Mouse (Mus musculus) megakaryocyte, embryonic 14.5 days (primary cell): ENCODE results near the gene Ccsap. TPM values are rescaled to one million over a fixed set of nuclear protein-coding genes. Genes with fewer than 3 reads are reported as not detected.

Experiments used
- H3K27me3 ChIP-seq: replicated peaks from 2 replicates; pipeline ENCODE3; 2012; ENCODE audit warnings: inconsistent platforms
- H3K36me3 ChIP-seq: replicated peaks from 2 replicates; pipeline ENCODE3; 2012; ENCODE audit warnings: low read length, inconsistent platforms, mixed read lengths
- H3K4me1 ChIP-seq: 2 replicates; pipeline ENCODE4 v1.6.1; 2012; ENCODE audit warnings: inconsistent platforms
- H3K4me3 ChIP-seq: replicated peaks from 2 replicates; pipeline ENCODE3; 2012; ENCODE audit warnings: moderate library complexity, mild to moderate bottlenecking, inconsistent platforms
- H3K9me3 ChIP-seq: 2 replicates; pipeline ENCODE4 v1.6.1; 2012; ENCODE audit warnings: inconsistent platforms
- FLI1 ChIP-seq: IDR thresholded peaks from 2 replicates; pipeline ENCODE4 v1.6.1; 2012; ENCODE audit warnings: low read length, inconsistent platforms, mixed read lengths
- GATA1 ChIP-seq: IDR thresholded peaks from 3 replicates; pipeline ENCODE4 v1.6.1; 2012; ENCODE audit warnings: mixed read lengths, low read length, inconsistent platforms, borderline replicate concordance
- polyA plus RNA-seq: library from polyadenylated mRNA; stranded (reverse); fragments of >175 nt; gene quantifications from 2 replicates; pipeline ENCODE4 v1.2.3, GENCODE M21; 2012; ENCODE audit warnings: low replicate concordance; ENCODE audit not compliant: insufficient read depth

Gene Ccsap
- polyA plus RNA-seq, 1 experiment, result 1.5 TPM

DNA sequence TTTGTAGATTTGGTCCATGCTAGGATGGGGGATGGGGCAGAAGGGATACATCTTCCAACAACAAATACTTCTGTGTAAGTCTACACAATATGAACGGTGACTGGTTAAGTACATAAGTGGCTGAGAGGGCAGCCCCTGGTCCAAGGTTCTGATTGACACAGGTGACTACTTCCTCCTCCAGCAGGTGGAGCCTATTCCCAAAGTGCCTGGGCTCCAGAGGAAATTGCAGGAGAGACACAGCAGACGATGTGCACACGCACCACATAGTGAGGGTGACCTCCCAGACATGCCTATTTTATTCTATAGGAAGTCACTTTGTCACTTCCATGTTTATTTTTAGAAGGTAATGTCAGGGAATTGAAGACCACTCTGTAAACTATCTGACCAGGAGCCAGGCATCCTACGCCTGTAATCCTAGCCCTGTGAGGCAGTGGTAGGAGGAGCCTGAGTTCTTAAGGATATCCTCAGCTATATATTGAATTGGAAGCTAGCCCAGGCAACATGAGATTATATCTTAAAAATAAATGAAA lies 20.9 kb upstream of the Ccsap start:
- Histone ChIP-seq H3K27me3 (peaks cover 67% of the 10 kb centered on the region), H3K4me3 (no peak overlapping the region), H3K36me3 (no peaks in the 10 kb centered on the region), H3K9me3 (no peaks in the 10 kb centered on the region), H3K4me1 (peaks cover 53% of the 10 kb centered on the region)
- TF ChIP-seq GATA1 (no peak), FLI1 (no peak)

DNA sequence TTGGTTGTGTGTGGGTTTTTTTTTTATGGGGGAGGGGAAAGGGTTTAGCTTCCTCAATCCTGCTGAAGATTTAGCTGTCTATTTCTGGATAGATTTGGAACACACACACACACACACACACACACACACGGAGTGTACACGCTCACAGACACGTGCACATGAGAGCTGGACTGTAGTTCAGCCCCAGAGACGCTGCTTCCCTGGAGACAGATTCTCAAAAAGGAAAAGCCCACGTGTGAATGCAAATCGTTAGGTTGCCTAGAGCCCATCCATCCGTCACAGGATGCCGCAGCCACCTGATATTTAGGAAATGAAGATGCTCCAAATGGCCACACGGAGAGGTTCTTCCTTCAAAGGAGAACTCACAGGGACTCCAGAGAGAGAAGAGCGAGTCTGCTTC lies 20.3 kb upstream of the Ccsap start:
- TF ChIP-seq GATA1, result no peak
- no peak for TF ChIP-seq FLI1
- H3K36me3 ChIP-seq, result no peaks in the 10 kb centered on the region
- peaks cover 60% of the 10 kb centered on the region for H3K4me1 ChIP-seq
- no peak overlapping the region for H3K4me3 ChIP-seq
- H3K9me3 ChIP-seq, result no peaks in the 10 kb centered on the region
- peaks cover 62% of the 10 kb centered on the region for H3K27me3 ChIP-seq

DNA sequence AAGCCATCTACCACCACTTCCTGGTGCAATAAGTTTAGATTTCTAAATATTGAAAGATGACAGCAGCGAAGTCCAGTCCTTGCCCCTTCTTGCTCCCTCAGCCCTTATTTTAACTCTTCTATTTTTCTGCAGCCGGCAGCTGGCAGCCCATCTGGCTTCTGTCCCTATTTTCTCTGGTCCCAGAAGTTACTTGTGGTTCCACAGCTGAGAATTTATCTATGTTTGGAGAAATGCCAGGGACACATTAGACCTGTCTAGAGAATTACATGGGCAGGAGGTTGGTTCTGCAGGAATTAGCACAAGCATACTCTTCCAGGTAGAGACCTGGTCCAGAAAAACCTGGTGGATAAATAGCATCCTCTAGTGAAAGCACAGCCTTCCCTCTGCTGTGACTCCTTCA lies 17.9 kb upstream of the Ccsap start:
- no peak for TF ChIP-seq GATA1
- TF ChIP-seq FLI1, result no peak
- Histone ChIP-seq H3K9me3 (no peaks in the 10 kb centered on the region), H3K36me3 (no peaks in the 10 kb centered on the region), H3K27me3 (peaks cover 55% of the 10 kb centered on the region), H3K4me1 (peaks cover 47% of the 10 kb centered on the region), H3K4me3 (no peak overlapping the region)

DNA sequence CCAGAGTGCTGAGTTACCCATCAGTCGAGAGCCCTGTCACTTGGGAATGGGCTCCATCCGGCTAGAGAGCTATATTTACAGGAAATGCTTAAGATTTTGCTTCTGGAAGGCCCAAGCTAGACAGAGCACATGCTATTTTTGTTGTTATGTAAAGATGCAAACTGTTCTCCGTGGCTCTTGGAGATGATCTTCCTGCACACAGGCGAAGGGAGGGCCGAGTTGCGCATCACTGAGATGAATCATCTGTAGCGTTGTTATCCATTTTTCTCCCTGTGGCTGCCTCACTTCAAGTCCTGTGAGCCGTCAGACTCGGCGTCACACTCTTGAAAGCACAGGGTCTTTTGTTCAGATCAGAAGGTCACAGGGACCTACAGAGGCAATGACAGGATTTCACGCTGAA lies 14.3 kb upstream of the Ccsap start:
- Histone ChIP-seq H3K36me3 (no peaks in the 10 kb centered on the region), H3K9me3 (no peaks in the 10 kb centered on the region), H3K4me3 (no peak overlapping the region), H3K4me1 (peaks cover 32% of the 10 kb centered on the region), H3K27me3 (peaks cover 30% of the 10 kb centered on the region)
- TF ChIP-seq GATA1 (no peak), FLI1 (no peak)

DNA sequence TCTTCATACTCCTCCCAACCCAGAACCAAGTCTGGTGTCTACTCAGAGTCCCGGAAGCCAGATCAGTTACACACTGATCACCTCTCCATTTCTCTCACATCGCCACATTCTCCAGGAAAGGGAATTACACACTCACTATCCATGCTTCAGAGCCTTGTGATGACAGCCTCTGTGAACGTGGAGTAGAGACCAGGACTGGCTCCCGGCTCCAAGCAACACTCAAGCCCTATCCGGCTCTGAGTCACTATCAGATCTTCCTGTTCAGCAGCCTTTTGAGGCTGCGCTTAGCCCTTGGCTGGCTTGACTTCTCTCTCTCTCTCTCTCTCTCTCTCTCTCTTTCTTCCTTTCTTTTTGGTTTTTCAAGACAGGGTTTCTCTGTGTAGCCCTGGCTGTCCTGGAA lies 13.4 kb upstream of the Ccsap start:
- H3K36me3 ChIP-seq, result no peaks in the 10 kb centered on the region
- H3K9me3 ChIP-seq, result no peaks in the 10 kb centered on the region

DNA sequence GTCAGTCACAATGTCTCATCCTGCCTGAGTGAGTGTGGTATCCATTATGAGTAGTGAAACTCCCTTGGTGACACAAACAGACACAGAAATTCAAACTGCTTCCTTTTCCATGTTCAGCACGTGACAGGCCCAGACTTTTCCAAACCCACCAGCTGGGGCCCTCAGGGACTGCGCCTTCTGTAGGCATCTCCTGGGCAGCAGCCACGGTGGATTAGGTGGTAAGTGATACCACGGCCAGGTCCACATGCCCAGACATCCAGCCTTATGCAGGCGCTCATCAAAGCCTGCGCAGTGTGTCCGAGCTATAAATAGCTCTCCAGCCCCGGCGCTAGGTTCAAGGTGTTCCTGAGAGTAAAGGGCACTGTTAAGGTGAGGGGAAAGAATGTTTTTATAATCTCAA lies 12.0 kb upstream of the Ccsap start:
- H3K9me3 ChIP-seq, result no peaks in the 10 kb centered on the region
- TF ChIP-seq FLI1 (no peak), GATA1 (no peak)
- no peaks in the 10 kb centered on the region for H3K36me3 ChIP-seq
- peaks cover 28% of the 10 kb centered on the region for H3K4me1 ChIP-seq
- H3K4me3 ChIP-seq, result no peak overlapping the region
- H3K27me3 ChIP-seq, result peaks cover 30% of the 10 kb centered on the region

More for the DNA sequence above, 13.4 kb upstream of the Ccsap start:
- TF ChIP-seq GATA1 (no peak), FLI1 (no peak)
- no peak overlapping the region for H3K4me3 ChIP-seq
- peaks cover 24% of the 10 kb centered on the region for H3K27me3 ChIP-seq
- H3K4me1 ChIP-seq, result peaks cover 27% of the 10 kb centered on the region

DNA sequence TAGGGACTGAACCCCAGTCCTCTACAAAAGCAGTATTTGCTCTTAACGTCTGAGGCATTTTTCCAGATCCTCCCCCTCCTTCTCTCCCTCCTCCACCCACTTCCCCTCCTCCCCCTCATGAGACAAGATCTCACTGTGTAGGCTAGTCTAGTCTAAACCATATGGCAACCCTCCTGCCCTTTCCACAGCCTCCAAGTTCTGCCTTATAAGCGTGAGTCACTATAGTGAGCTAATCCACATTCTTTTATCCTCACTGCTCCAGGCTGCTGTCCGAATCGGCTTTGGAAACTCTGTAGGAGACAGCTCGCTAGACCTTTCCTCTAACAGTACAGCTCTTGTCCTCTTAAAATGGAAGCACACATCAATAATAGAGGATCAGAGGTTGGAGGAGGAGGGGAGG lies 7.0 kb upstream of the Ccsap start:
- Histone ChIP-seq H3K4me3 (no peak overlapping the region), H3K36me3 (no peaks in the 10 kb centered on the region), H3K27me3 (peaks cover 48% of the 10 kb centered on the region), H3K4me1 (peaks cover 23% of the 10 kb centered on the region), H3K9me3 (peaks cover 4% of the 10 kb centered on the region; the same call in 1 of the 2 replicates)
- TF ChIP-seq FLI1 (no peak), GATA1 (no peak)

DNA sequence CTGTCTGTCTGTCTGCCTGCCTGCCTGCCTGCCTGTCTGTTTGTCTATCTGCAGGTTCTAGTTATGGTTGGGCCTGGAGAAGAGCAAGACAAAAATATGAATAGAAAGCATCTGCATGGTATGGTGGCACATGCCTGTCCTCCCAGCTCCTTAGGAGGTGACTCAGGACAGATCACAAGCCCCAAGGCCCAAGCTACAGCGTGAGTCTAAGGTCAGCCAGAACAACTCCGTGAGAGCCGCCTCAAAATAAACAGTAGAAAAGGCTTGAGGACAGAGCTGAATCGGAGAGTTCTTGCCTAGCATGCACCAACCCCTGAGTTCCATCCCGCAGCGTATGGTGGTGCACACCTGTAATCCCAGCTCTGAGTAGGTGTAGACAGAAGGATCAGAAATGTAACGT lies 5.8 kb upstream of the Ccsap start:
- Histone ChIP-seq H3K4me1 (peaks cover 23% of the 10 kb centered on the region), H3K27me3 (peaks cover 55% of the 10 kb centered on the region), H3K36me3 (no peaks in the 10 kb centered on the region), H3K9me3 (peaks cover 12% of the 10 kb centered on the region), H3K4me3 (no peak overlapping the region)
- no peak for TF ChIP-seq FLI1
- TF ChIP-seq GATA1, result no peak

DNA sequence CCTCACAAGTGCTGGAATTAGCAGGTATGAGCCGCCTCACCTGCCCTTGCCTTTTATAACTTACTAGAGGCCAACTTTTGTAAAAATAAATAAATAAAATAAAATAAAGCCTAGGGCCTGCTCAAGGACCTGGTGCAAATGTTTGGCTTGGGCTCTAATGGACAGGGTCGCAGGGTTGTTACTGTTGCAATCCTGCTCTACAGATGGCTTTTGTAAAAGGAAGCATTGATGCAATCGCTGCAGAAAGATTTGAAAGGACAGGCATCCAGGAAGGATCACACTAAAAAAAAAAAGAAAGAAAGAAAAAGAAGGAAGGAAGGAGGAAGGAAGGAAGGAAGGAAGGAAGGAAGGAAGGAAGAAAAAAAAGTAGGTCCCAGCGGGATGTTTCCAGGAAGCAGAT lies 377 bp upstream of the Ccsap start:
- Histone ChIP-seq H3K9me3 (peaks cover 14% of the 10 kb centered on the region), H3K27me3 (peaks cover 45% of the 10 kb centered on the region), H3K4me3 (peak overlapping the region; percentile 92), H3K4me1 (peaks cover 41% of the 10 kb centered on the region), H3K36me3 (no peaks in the 10 kb centered on the region)
- TF ChIP-seq GATA1 (no peak), FLI1 (no peak)

DNA sequence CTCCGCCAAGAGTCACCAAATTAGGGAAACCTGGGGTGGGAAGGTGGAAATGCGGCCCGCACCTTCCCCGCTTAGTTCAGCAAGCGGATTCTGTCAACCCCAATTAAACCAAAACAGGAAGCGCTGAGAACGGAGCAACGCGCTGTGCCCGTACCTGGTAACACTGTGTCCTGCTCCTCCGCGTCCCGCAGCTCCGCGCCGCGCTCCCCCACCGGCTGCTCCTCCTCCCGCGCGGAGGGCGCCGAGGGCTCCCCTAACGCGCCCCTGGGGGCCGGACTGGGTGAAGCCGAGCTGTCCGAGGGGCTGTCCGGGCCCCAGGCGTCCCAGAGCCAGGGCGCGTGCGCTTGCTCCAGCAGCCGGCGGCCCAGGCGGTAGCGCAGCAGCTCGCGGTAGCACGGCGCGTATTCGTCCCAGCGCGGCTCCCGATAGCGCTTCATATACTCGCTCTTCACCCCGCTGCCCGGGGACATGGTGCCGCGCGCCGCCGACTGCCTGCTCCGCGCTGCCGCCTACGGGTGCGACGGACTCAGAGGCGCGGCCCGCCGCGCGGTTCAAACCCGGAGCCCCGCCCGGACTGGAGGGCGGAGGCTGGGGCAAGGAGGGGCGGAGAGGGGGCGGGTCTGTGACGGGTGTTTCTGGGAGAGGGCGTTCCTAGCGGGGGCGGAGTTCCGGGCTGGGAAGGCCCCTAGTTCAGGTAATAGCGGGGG lies 915 bp downstream of the Ccsap start:
- Histone ChIP-seq H3K4me1 (peaks cover 44% of the 10 kb centered on the region), H3K36me3 (no peaks in the 10 kb centered on the region), H3K9me3 (peaks cover 14% of the 10 kb centered on the region), H3K4me3 (peak overlapping the region; percentile 92), H3K27me3 (peaks cover 34% of the 10 kb centered on the region)
- TF ChIP-seq GATA1 (no peak), FLI1 (no peak)
